Mouse (Mus musculus): ENCODE measurements around the gene Car12. TPM values are rescaled to one million over a fixed set of nuclear protein-coding genes. Genes with fewer than 3 reads are reported as not detected.

Gene Car12
- 5.3 and 6.6 TPM in 2 replicates for polyA plus RNA-seq (2015; fragmentation: Nextera tagmentation; extraction: Ambion mirVana)

DNA sequence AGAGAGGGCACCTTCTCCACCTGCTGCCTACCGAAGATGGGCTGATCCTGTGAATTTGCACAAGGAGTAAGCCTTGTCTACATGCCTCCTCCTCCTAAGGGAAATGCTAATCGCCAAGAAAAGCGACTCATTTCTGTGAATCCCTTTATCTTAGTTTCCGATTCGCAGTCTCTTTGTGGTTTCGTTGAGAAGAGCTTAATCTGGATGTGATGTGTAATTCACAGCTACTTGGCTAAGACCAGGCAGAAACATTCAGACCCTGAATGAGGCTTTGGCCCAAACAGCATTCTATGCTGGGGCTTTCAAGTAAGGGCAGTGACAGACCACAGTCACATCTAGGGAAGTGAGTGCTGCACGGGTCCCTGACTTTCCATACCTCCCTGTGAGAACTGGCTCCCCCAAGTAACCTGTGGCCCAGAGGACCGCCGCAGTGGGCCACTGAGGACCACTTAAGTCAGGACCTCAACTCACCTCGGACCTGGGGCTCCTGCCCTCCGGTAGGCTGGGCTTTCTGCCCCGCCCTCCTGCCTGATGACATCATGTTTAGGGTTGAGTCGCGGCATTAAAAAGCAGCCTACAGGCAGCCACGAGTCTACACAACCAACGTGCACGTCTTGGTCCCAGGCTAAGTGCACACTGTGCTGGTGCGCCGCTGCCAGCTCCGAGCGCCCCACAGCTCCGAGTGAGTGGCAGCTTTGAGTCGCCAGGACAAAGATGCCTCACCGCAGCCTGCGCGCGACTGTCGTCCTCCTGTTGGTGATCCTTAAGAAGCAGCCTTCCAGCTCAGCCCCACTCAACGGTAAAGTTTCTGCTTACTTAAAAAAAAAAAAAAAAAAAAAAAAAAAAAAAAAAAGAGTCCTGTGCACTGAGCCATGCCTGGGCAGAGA, at the start of gene Car12:
TSS of gene Car12 (plus strand) at position 552 of the 887 bp plus-strand sequence.
- peaks cover 9% of the 10 kb centered on the region; the same call in 1 of the 2 replicates for H3K27me3 ChIP-seq
- H3K9ac ChIP-seq, result peak within 1 kb of the TSS; percentile 28; the same call in 1 of the 2 replicates
- WGBS, result 16% methylated on average over 29 of the region's 29 CpGs
- H3K4me2 ChIP-seq, result peak within 1 kb of the TSS; percentile 71
- no peaks in the 10 kb centered on the region for H3K36me3 ChIP-seq
- H3K9me3 ChIP-seq, result no peaks in the 10 kb centered on the region
- peaks cover 23% of the 10 kb centered on the region for H3K4me1 ChIP-seq (replicated peaks)
- H3K4me3 ChIP-seq, result peak within 1 kb of the TSS; percentile 33
- H3K27ac ChIP-seq (replicated peaks), result no peak within 1 kb of the TSS
- peak; percentile 71; the same call in 1 of the 2 replicates for ATAC-seq (ENCODE audit: low FRiP score, low read depth)

DNA sequence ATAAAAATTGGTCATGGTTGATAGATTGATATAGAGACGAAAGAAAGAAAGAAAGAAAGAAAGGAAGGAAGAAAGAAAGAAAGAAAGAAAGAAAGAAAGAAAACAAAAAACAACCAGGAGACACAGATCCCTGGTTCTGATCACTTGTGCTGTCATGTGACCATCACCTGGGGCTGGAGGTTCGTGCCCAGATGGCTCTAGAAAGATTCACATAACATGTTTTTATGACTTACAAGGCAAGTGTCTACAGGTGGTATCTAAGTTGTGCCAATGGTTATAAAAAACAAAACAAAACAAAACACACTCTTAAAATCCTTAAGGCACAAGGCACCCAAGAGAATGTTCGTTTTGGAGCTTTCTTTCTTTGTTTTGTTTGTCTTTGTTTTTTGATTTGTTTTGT, 49.7 kb upstream of the Car12 start:
- Histone ChIP-seq H3K9me3 (no peaks in the 10 kb centered on the region), H3K4me1 (replicated peaks) (no peaks in the 10 kb centered on the region; the same call in 1 of the 2 replicates), H3K36me3 (no peaks in the 10 kb centered on the region), H3K27ac (replicated peaks) (no peak overlapping the region), H3K9ac (no peak overlapping the region), H3K4me2 (no peak overlapping the region), H3K4me3 (no peak overlapping the region), H3K27me3 (no peaks in the 10 kb centered on the region)
- ATAC-seq (ENCODE audit: low FRiP score, low read depth), result no peak
- 85% methylated on average over 3 of the region's 3 CpGs for WGBS

DNA sequence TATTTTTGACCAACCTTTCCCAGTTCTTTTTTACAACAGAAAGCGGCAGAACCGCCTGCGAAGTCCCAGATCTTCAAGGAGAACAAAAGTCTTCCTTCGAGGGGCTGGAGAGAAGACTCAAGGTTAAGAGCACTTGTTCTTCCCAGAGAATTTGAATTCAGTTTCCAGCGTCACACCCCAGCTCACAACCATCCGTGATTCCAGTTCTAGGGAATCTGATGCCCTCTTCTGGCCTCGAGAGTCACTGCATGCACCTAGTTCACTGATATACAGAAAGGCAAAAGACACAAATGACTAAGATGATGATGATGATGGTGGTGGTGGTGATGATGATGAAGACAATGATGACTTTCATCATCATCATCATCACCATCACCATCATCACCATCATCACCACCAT, 48.9 kb upstream of the Car12 start:
- no peaks in the 10 kb centered on the region; the same call in 1 of the 2 replicates for H3K4me1 ChIP-seq (replicated peaks)
- WGBS, result 87% methylated on average over 7 of the region's 7 CpGs

DNA sequence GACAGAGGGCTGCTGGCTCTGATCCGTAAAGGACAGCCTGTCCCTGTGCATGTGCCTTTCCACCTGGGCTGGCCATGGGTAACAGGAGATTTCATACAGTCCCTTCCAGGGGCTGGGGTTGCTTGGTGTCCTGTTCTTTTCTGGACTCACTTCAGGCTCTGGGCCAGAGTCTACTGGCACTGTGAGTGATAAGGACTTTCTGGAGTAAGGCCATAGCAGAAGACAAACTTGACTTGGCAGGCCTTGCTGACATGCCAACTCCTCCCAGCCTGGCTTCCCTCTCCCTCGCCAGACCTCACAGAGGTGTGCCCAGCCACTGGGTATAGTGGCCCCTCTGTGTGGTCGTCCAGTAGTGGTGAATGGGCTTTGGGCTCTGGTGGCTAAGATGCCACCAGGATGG, 47.3 kb upstream of the Car12 start:
- Histone ChIP-seq H3K9ac (no peak overlapping the region), H3K4me1 (replicated peaks) (no peaks in the 10 kb centered on the region; the same call in 1 of the 2 replicates), H3K4me3 (no peak overlapping the region), H3K27me3 (no peaks in the 10 kb centered on the region), H3K9me3 (no peaks in the 10 kb centered on the region), H3K4me2 (no peak overlapping the region), H3K36me3 (no peaks in the 10 kb centered on the region), H3K27ac (replicated peaks) (no peak overlapping the region)
- ATAC-seq (ENCODE audit: low FRiP score, low read depth), result no peak
- 76% methylated on average over 3 of the region's 3 CpGs for whole genome bisulfite sequencing

More for the DNA sequence above, 48.9 kb upstream of the Car12 start:
- H3K36me3 ChIP-seq, result no peaks in the 10 kb centered on the region
- no peaks in the 10 kb centered on the region for H3K9me3 ChIP-seq
- no peak for ATAC-seq (ENCODE audit: low FRiP score, low read depth)
- no peak overlapping the region for H3K4me3 ChIP-seq
- no peaks in the 10 kb centered on the region for H3K27me3 ChIP-seq
- no peak overlapping the region for H3K27ac ChIP-seq (replicated peaks)
- H3K9ac ChIP-seq, result no peak overlapping the region
- H3K4me2 ChIP-seq, result no peak overlapping the region

DNA sequence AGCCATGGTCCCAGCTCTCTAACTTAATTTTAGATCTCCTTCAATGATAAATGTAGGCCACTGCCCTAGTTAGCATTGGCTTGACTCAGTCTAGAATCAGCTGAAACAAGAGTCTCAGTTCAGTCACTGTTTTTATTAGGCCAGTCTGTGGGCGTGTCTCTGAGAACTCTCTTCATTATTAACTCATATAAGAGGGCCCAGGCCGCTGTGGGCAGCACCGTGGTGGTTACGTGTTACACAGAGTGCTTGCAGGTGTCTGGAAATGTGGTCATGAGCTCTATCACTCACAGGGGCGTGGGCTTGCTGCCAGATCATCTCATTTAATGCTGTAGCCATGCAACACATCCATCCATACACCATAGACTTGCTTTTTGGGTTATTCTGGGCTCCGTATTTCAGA, 46.4 kb upstream of the Car12 start:
- 83% methylated on average over 6 of the region's 6 CpGs for WGBS
- H3K4me1 ChIP-seq (replicated peaks), result no peaks in the 10 kb centered on the region
- no peaks in the 10 kb centered on the region for H3K9me3 ChIP-seq
- no peak overlapping the region for H3K9ac ChIP-seq
- no peaks in the 10 kb centered on the region for H3K36me3 ChIP-seq
- no peak overlapping the region for H3K27ac ChIP-seq (replicated peaks)
- no peak overlapping the region for H3K4me2 ChIP-seq
- no peaks in the 10 kb centered on the region for H3K27me3 ChIP-seq
- no peak overlapping the region for H3K4me3 ChIP-seq
- no peak for ATAC-seq (ENCODE audit: low FRiP score, low read depth)

DNA sequence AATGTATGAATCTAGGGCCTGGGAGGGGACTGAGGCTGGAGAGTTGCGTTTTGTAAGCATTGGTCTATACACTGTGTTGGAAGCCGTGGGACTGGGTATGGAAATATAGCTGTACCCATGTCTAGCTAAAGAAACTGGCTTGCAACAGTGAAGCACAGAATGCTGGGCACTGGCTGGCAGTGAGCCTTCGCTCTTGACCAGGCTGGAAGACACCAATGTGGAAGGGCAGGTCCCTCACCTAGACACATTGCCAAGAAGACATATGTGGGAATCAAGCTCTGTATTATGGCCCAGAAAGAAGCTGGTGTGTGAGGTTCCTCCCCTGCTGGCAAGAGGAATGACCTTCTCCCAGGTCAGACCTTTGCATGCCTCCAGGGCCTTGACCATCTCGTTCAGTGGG, 45.6 kb upstream of the Car12 start:
- H3K4me3 ChIP-seq, result no peak overlapping the region
- no peak overlapping the region for H3K4me2 ChIP-seq
- WGBS, result 92% methylated on average over 4 of the region's 4 CpGs
- no peaks in the 10 kb centered on the region for H3K9me3 ChIP-seq
- H3K27ac ChIP-seq (replicated peaks), result no peak overlapping the region
- no peaks in the 10 kb centered on the region for H3K27me3 ChIP-seq
- no peak for ATAC-seq (ENCODE audit: low FRiP score, low read depth)
- H3K36me3 ChIP-seq, result no peaks in the 10 kb centered on the region
- H3K9ac ChIP-seq, result no peak overlapping the region
- H3K4me1 ChIP-seq (replicated peaks), result no peaks in the 10 kb centered on the region

DNA sequence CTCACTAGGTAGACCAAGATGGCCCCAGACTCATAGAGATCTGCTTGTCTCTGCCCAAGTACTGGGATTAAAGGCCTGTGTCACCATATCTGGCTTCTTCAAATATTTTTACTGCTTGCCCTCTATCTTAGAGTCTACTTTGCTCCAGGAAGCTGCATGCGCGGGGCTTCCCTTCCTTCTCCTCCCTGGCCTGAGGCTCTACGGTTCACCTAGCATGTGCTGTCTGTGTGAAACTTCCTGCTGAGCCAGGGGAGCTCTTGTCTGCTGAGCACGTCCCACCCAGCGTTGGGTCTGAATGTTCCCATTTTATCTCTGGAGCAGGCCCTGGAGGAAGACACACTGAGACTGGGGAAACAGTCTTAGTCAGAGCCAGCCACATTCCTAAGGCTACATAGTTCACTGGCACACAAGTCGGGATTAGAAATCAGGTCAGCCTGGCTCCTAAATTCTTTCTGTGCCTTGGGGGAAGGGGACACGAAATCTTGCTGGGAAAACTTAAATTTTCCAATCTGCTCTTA, 43.9 kb upstream of the Car12 start:
- Histone ChIP-seq H3K27ac (replicated peaks) (no peak overlapping the region), H3K36me3 (no peaks in the 10 kb centered on the region), H3K9ac (no peak overlapping the region), H3K4me3 (no peak overlapping the region), H3K4me2 (no peak overlapping the region), H3K27me3 (no peaks in the 10 kb centered on the region), H3K4me1 (replicated peaks) (no peaks in the 10 kb centered on the region), H3K9me3 (no peaks in the 10 kb centered on the region)
- ATAC-seq (ENCODE audit: low FRiP score, low read depth), result no peak
- WGBS, result 53% methylated on average over 7 of the region's 7 CpGs

DNA sequence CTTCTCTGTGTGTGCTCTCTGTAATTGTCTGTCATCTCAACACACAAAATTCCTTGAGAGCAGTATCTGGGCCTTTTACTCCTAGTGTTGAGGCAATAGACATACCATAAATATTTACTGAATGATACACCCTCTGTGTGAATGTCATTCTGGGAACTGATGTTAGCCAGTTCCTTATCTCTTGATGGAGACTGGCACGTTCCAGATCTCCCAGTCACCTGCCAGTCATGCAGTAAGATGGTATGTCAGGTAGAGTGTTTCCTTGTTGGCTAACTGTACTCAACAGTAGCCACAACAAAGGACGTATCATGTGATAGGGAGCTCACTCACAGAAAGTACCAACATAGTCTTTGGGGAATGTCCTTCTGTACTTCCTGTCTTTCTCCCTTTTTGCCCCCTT, 39.7 kb upstream of the Car12 start:
- Histone ChIP-seq H3K4me3 (no peak overlapping the region), H3K27me3 (no peaks in the 10 kb centered on the region), H3K4me1 (replicated peaks) (no peaks in the 10 kb centered on the region), H3K27ac (replicated peaks) (no peak overlapping the region), H3K9me3 (no peaks in the 10 kb centered on the region), H3K4me2 (no peak overlapping the region), H3K9ac (no peak overlapping the region), H3K36me3 (no peaks in the 10 kb centered on the region)
- ATAC-seq (ENCODE audit: low FRiP score, low read depth), result no peak
- 90% methylated on average over 2 of the region's 2 CpGs for WGBS

DNA sequence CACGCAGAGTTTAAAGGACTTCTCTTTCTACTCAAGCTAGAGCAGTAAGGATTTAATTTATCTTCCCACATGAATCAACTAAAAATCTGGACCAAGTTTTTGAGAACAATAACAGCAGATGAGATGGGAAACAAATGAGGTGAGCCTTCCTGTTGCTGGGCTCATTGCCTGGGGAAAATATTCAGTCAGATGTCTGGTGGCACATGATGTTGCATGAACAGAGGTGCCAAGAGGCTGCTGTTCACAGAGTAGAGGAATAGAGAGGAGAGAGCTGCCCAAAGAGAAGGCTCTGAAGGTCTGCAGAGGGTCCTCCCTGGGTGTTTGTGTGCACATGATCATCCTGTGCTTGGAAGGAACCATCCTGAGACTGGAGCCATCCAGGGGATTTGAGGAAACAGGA, 37.9 kb upstream of the Car12 start:
- Histone ChIP-seq H3K4me2 (no peak overlapping the region), H3K27ac (replicated peaks) (no peak overlapping the region), H3K36me3 (no peaks in the 10 kb centered on the region), H3K9ac (no peak overlapping the region), H3K9me3 (no peaks in the 10 kb centered on the region), H3K4me1 (replicated peaks) (no peaks in the 10 kb centered on the region), H3K4me3 (no peak overlapping the region), H3K27me3 (no peaks in the 10 kb centered on the region)
- no peak for ATAC-seq (ENCODE audit: low FRiP score, low read depth)
- WGBS, result 91% methylated on average over 1 of the region's 1 CpGs

DNA sequence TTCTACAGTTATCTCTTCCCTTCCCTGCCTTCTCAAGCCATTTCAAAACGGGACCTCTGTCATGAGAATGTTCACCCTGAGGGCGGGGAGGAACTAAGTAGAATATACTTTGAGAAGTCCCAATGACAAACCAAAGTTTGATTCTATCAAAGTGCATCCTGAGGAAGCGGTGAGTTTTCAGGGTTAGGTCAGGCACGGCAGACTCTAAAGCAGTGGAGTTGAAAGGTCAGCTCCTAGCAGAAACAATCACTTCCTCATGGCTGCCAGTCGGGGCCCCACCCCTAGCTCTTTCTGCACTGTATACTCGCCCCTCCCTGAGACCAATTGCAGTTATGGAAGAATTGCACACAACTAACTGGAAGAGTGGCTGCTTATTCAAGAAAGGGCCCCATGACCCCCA, 33.4 kb upstream of the Car12 start:
- Histone ChIP-seq H3K9ac (no peak overlapping the region), H3K27ac (replicated peaks) (no peak overlapping the region), H3K4me3 (no peak overlapping the region), H3K27me3 (no peaks in the 10 kb centered on the region), H3K4me1 (replicated peaks) (no peaks in the 10 kb centered on the region), H3K9me3 (no peaks in the 10 kb centered on the region), H3K4me2 (no peak overlapping the region), H3K36me3 (no peaks in the 10 kb centered on the region)
- WGBS, result 78% methylated on average over 6 of the region's 6 CpGs
- no peak for ATAC-seq (ENCODE audit: low FRiP score, low read depth)

DNA sequence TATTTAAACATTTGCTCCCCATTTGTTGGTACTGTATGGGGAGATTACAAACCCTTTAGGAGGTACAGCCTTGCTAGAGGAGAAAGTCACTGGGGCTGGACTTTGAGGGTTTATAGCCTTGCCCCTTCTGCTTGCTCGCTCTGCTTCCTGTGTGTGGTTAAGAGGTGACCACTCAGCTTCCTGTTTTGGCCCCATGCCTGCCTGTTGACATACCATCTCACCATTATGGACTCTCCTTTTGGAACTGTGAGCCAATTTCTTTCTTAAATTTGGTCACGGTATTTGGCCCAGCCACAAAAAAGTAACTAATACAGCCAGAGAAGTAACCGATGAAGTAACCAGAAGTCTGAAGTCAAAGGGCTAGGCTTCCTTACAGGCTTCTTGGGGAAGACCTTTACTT, 30.7 kb upstream of the Car12 start:
- Histone ChIP-seq H3K9me3 (no peaks in the 10 kb centered on the region), H3K4me3 (no peak overlapping the region), H3K9ac (no peak overlapping the region), H3K27me3 (no peaks in the 10 kb centered on the region), H3K4me1 (replicated peaks) (no peaks in the 10 kb centered on the region), H3K27ac (replicated peaks) (no peak overlapping the region), H3K4me2 (no peak overlapping the region), H3K36me3 (no peaks in the 10 kb centered on the region)
- WGBS, result 87% methylated on average over 3 of the region's 3 CpGs
- no peak for ATAC-seq (ENCODE audit: low FRiP score, low read depth)

DNA sequence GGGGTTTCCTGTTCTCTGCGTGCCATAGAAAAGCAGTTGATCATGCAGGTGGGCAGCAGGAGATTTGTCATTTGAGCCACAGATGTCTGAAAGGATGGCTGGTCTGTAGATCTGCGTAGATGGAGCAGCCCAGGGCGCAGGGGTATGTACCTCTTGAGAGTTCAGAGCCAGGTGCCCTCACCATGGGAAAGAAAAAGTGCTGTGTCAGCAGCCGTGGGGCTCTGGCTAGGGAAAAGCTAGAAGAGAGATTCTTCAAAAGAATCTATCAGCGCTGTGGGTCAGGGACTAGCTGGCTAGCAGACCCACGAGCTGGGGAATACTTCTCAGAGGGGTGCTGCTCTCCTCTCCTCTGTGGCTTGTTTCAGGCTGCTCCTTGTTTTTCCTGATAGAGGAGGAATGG, 27.8 kb upstream of the Car12 start:
- no peak overlapping the region for H3K27ac ChIP-seq (replicated peaks)
- 88% methylated on average over 6 of the region's 6 CpGs for WGBS

More for the DNA sequence above, 27.8 kb upstream of the Car12 start:
- Histone ChIP-seq H3K9ac (no peak overlapping the region), H3K27me3 (no peaks in the 10 kb centered on the region), H3K9me3 (no peaks in the 10 kb centered on the region), H3K4me3 (no peak overlapping the region), H3K36me3 (no peaks in the 10 kb centered on the region), H3K4me1 (replicated peaks) (no peaks in the 10 kb centered on the region), H3K4me2 (no peak overlapping the region)
- no peak for ATAC-seq (ENCODE audit: low FRiP score, low read depth)

All from hindbrain, embryonic 15.5 days (tissue).